Mouse (Mus musculus): Measurements from ENCODE around the gene Snd1.

DNA sequence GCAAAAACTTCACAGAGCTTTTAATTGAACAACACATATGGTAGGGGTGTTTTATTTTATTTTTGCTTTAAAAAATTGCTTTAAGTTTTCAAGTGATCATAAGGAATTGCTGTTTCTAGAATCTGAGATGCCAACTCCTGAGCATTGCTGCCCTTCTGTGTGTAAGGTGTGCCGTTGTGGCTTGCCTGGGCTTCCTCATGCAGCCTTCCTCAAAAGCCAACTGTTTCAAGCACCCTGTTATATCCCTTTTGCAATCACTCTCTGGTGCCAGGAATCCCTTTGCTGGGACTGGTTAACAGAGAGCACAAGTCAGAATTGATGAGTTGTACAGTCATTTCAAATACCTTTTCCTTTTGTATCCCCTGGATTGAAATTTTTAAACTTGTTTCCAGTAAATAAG lies 120.3 kb downstream of the Snd1 start:
- TF ChIP-seq EP300 (IDR thresholded peaks at IDR 0.05; ENCODE audit: low read depth), result no peak
- TF ChIP-seq CTCF (IDR thresholded peaks at IDR 0.05; ENCODE audit: low read depth), result no peak

Data from liver, postnatal 0 days (tissue).